Mouse (Mus musculus) lung, embryonic 14.5 days (tissue): ENCODE measurements around the gene Fabp7. TPM values are rescaled to one million over a fixed set of nuclear protein-coding genes. Genes with fewer than 3 reads are reported as not detected.

Experiments used
- ATAC-seq: fragments of 200-750 bp; cut with Nextera tagmentation; 2 replicates; pipeline ENCODE4 v1.8.0; 2017; ENCODE audit warnings: mild to moderate bottlenecking, moderate TSS enrichment, moderate library complexity; ENCODE audit not compliant: insufficient read depth
- DNase-seq: peaks from one replicate; pipeline ENCODE4 v3.0.0-alpha.2; 2015
- H3K27ac ChIP-seq: fragments of 300-500 bp; sonication (generic); 2 replicates; pipeline ENCODE4 v1.5.1; 2014; ENCODE audit warnings: low read depth, mild to moderate bottlenecking, moderate library complexity
- H3K27me3 ChIP-seq: fragments of 300-500 bp; sonication (generic); 2 replicates; pipeline ENCODE4 v1.6.1; 2014; ENCODE audit warnings: low read length, control low read depth; ENCODE audit not compliant: insufficient read depth
- H3K36me3 ChIP-seq: fragments of 300-500 bp; sonication (generic); 2 replicates; pipeline ENCODE4 v1.6.1; 2014; ENCODE audit warnings: control low read depth; ENCODE audit not compliant: insufficient read depth
- H3K4me1 ChIP-seq: fragments of 300-500 bp; sonication (generic); 2 replicates; pipeline ENCODE4 v1.6.1; 2014; ENCODE audit warnings: antibody characterized with exemption, control low read depth; ENCODE audit not compliant: insufficient read depth
- H3K4me2 ChIP-seq: fragments of 300-500 bp; sonication (generic); 2 replicates; pipeline ENCODE4 v1.6.1; 2014; ENCODE audit warnings: mild to moderate bottlenecking
- H3K4me3 ChIP-seq: fragments of 300-500 bp; sonication (generic); 2 replicates; pipeline ENCODE4 v1.5.1; 2014; ENCODE audit warnings: low read depth, low read length
- H3K9ac ChIP-seq: fragments of 300-500 bp; sonication (generic); 2 replicates; pipeline ENCODE4 v1.6.1; 2014
- H3K9me3 ChIP-seq: fragments of 300-500 bp; sonication (generic); 2 replicates; pipeline ENCODE4 v1.6.1; 2016; ENCODE audit warnings: low read depth, low read length, control low read depth
- CTCF ChIP-seq: IDR thresholded peaks from 2 replicates; pipeline ENCODE4 v1.5.1; 2016; ENCODE audit warnings: antibody characterized with exemption, low read depth
- WGBS: fragments of 180-500 bp; shearing (Covaris S2); extraction: QIAGEN DNeasy Blood & Tissue Kit; methylation state at CpG from one replicate; pipeline ENCODE4 v1.1.7; 2014; 5-methylcytosine and 5-hydroxymethylcytosine counted together
- polyA plus RNA-seq: library from polyadenylated mRNA; unstranded; fragments of >200 nt; fragmentation: Nextera tagmentation; extraction: Ambion mirVana; gene quantifications from 2 replicates; pipeline ENCODE4 v1.2.1, GENCODE M21; 2014

Gene Fabp7
- polyA plus RNA-seq, 1 experiment from 2014 or later = 9.2 TPM

- ATAC-seq = no peak
- H3K36me3 ChIP-seq = no peaks in the 10 kb centered on the region
- H3K9me3 ChIP-seq = no peaks in the 10 kb centered on the region
- no peaks in the 10 kb centered on the region for H3K4me1 ChIP-seq
- no peak overlapping the region for H3K4me3 ChIP-seq
- TF ChIP-seq CTCF = no peak
- H3K27ac ChIP-seq = no peak overlapping the region
- DNase-seq = no peak
- no peaks in the 10 kb centered on the region for H3K27me3 ChIP-seq
- H3K4me2 ChIP-seq = no peak overlapping the region
- H3K9ac ChIP-seq = no peak overlapping the region
Measured at GRCm38 (mm10) chr10:57747127-57747526, 37.6 kb upstream of the Fabp7 start.

DNA sequence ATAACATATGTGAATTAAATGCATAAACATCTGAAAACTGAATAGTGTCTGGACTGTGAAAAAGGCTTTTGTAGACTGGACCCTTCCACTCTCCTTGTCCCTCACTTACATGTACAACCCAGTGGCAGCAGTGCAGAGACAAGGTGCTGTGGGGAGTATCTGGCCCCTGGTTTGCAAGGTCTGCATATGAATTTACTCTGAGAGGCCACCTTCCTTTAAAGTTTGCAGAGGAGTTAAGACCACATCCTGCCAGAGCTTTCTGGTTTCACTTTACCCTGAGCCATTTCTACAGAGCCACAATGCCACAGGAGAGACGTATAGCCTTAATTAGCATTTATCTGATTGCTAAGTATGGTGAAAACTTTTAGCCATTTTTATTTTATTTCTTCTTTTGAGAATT is 31.3 kb upstream of the Fabp7 start:
- DNase-seq = no peak
- 88% methylated on average over 1 of the region's 1 CpGs for WGBS
- no peak for ATAC-seq

GRCm38 (mm10) chr10:57755201-57755736 is 29.4 kb upstream of the Fabp7 start:
- Histone ChIP-seq H3K9me3 (no peaks in the 10 kb centered on the region), H3K27ac (no peak overlapping the region), H3K4me1 (no peaks in the 10 kb centered on the region), H3K27me3 (no peaks in the 10 kb centered on the region), H3K4me3 (no peak overlapping the region), H3K9ac (no peak overlapping the region), H3K4me2 (no peak overlapping the region), H3K36me3 (no peaks in the 10 kb centered on the region)
- DNase-seq (no peak), ATAC-seq (no peak)
- no peak for TF ChIP-seq CTCF
- WGBS = 76% methylated on average over 2 of the region's 2 CpGs

More for the DNA sequence above, 31.3 kb upstream of the Fabp7 start:
- no peaks in the 10 kb centered on the region for H3K9me3 ChIP-seq
- no peaks in the 10 kb centered on the region for H3K27me3 ChIP-seq
- no peaks in the 10 kb centered on the region for H3K4me1 ChIP-seq
- no peak overlapping the region for H3K27ac ChIP-seq
- H3K9ac ChIP-seq = no peak overlapping the region
- H3K4me2 ChIP-seq = no peak overlapping the region
- H3K36me3 ChIP-seq = no peaks in the 10 kb centered on the region
- no peak for TF ChIP-seq CTCF
- H3K4me3 ChIP-seq = no peak overlapping the region

DNA sequence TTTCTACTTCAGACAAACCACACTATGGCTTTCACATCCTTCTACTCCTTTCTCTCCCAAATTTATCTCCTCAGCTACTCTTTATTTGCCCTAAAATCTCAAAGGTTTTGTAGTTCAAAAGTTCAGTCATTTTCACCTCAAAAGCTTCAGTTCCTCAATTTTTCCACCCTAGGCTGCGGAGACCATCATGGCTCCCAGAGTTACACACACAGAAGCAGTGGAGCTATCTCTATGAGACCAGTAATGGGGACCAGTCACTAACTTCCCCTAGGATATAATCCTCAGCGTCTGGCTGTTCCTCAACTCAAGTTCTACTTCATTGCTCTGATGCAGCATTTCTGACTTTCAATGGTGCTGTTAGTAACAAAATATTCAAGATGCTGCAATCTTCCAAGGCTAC is 25.7 kb upstream of the Fabp7 start:
- 87% methylated on average over 2 of the region's 2 CpGs for WGBS
- no peak for ATAC-seq
- DNase-seq = no peak
- no peaks in the 10 kb centered on the region for H3K27me3 ChIP-seq
- no peaks in the 10 kb centered on the region for H3K36me3 ChIP-seq
- H3K27ac ChIP-seq = no peak overlapping the region
- no peak overlapping the region for H3K4me3 ChIP-seq
- no peak overlapping the region for H3K4me2 ChIP-seq
- TF ChIP-seq CTCF = no peak
- no peak overlapping the region for H3K9ac ChIP-seq
- no peaks in the 10 kb centered on the region for H3K4me1 ChIP-seq
- no peaks in the 10 kb centered on the region for H3K9me3 ChIP-seq

- Histone ChIP-seq H3K4me1 (no peaks in the 10 kb centered on the region), H3K4me3 (no peak overlapping the region), H3K4me2 (no peak overlapping the region), H3K9ac (no peak overlapping the region), H3K9me3 (no peaks in the 10 kb centered on the region), H3K36me3 (no peaks in the 10 kb centered on the region), H3K27ac (no peak overlapping the region), H3K27me3 (no peaks in the 10 kb centered on the region)
- no peak for TF ChIP-seq CTCF
- 64% methylated on average over 3 of the region's 3 CpGs for WGBS
- ATAC-seq = no peak
- DNase-seq = no peak
Measured at GRCm38 (mm10) chr10:57760694-57761093, 24.0 kb upstream of the Fabp7 start.

DNA sequence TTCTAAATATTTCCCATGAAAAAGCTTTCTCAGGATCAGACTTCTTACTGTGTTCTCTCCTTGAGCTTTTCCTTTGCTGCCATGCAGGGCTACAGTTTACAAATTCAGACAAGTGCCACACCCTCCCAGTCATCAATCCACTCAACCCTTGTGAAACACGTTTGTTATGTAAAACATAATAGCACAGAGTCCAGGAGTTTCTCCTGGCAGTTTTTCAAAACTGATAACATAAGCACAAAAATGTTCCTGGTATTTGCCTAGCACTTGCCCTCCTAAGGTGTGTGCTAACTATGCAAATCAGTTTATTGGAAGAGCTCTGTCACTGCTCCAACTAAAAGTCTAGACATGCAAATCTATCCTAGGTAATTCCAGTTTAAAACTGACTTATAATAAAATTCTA is 21.6 kb upstream of the Fabp7 start:
- Histone ChIP-seq H3K4me1 (no peaks in the 10 kb centered on the region), H3K27me3 (no peaks in the 10 kb centered on the region), H3K4me2 (no peak overlapping the region), H3K4me3 (no peak overlapping the region), H3K9ac (no peak overlapping the region), H3K27ac (no peak overlapping the region), H3K9me3 (no peaks in the 10 kb centered on the region), H3K36me3 (no peaks in the 10 kb centered on the region)
- TF ChIP-seq CTCF = no peak
- ATAC-seq = no peak
- DNase-seq = peak; percentile 32
- WGBS = 2% methylated on average over 1 of the region's 1 CpGs

- no peak overlapping the region; the same call in 1 of the 2 replicates for H3K9ac ChIP-seq
- DNase-seq (peak; percentile 2), ATAC-seq (peak; percentile 63; the same call in 1 of the 2 replicates)
- no peak overlapping the region for H3K4me3 ChIP-seq
- no peaks in the 10 kb centered on the region for H3K36me3 ChIP-seq
- H3K27me3 ChIP-seq = no peaks in the 10 kb centered on the region
- H3K9me3 ChIP-seq = no peaks in the 10 kb centered on the region
- no peak for TF ChIP-seq CTCF
- no peak overlapping the region for H3K4me2 ChIP-seq
- 46% methylated on average over 12 of the region's 13 CpGs for WGBS
- no peak overlapping the region for H3K27ac ChIP-seq
- H3K4me1 ChIP-seq = peaks cover 3% of the 10 kb centered on the region; the same call in 1 of the 2 replicates
Measured at GRCm38 (mm10) chr10:57783289-57784130, 1.2 kb upstream of the Fabp7 start.
